Mouse (Mus musculus): ENCODE data around the gene Itga2b. TPM values are rescaled to one million over a fixed set of nuclear protein-coding genes. Genes with fewer than 3 reads are reported as not detected.

The Itga2b gene
- polyA plus RNA-seq, 1 experiment from 2014 or later: 2.9 TPM

DNA sequence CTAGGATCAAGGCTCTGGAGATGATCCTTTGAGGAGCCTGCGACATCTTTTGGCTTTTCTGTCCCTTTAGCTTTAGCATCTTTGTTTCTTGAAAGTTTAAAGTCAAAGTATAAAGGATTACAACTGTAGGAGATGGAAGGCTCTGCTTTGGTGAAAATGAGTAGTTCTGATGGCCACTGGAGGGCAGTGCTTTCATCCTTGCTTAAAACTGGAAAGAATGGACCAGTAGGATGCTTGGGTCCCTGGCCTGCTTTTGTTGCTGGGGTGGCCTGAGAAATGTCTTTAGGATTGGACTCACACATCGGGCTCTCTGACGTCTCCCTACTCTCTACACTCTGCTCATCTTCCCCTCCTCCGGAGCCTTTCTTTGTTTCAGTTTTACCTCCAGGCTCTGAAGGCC, 11.0 kb upstream of the Itga2b start:
- Histone ChIP-seq H3K4me3 (no peak overlapping the region), H3K27me3 (no peaks in the 10 kb centered on the region), H3K4me2 (no peak overlapping the region), H3K27ac (no peak overlapping the region), H3K4me1 (no peaks in the 10 kb centered on the region), H3K9ac (no peak overlapping the region), H3K36me3 (ENCODE audit: poor library complexity, severe bottlenecking) (peaks cover 69% of the 10 kb centered on the region), H3K9me3 (replicated peaks) (no peaks in the 10 kb centered on the region)
- no peak for ATAC-seq
- WGBS: 85% methylated on average over 4 of the region's 4 CpGs

DNA sequence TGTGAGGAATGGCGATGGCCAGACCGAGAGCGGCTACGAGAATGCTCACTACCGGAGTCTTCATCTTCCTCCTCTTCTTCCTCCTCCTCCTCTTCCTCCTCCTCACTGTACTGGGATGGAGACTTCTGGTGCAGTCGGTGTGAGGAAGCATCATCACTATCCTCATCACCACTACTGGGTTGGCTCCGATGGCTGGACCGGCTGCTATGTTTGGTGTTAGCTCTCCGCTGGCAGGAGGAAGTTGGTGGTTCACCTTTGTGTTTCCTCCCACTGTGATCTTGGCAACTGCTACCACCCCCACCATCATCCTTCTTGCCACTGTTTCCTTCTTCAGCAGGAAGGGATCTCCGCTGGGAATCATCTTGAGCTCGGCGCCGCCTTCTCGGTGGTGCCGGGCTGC, 10.2 kb upstream of the Itga2b start:
- no peak overlapping the region for H3K4me3 ChIP-seq
- WGBS: 97% methylated on average over 15 of the region's 15 CpGs
- ATAC-seq: no peak

DNA sequence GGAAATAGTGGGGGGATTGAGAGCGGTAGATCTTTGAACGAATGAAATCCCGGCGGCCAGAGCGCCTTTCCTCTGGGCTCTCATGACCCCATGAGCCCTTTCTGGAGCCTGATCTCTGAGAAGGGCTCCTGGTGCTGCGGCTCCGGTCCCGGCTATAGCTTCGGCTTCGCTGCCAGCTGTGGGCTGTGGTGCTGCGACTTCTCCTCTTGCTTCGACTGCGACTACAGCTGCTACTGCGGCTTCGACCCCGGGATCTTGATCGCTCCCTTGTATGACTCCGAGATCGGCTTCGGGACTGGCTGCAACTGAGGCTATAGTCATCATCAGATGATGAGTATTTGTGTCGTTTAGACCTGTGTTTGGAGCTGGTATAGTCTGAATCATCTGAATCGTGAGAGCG, 9.7 kb upstream of the Itga2b start:
- WGBS: 96% methylated on average over 23 of the region's 23 CpGs
- no peaks in the 10 kb centered on the region for H3K9me3 ChIP-seq (replicated peaks)
- no peak overlapping the region for H3K27ac ChIP-seq
- H3K4me1 ChIP-seq: no peaks in the 10 kb centered on the region
- H3K9ac ChIP-seq: no peak overlapping the region
- no peak overlapping the region for H3K4me3 ChIP-seq
- ATAC-seq: no peak
- H3K36me3 ChIP-seq (ENCODE audit: poor library complexity, severe bottlenecking): peaks cover 72% of the 10 kb centered on the region
- H3K27me3 ChIP-seq: no peaks in the 10 kb centered on the region
- H3K4me2 ChIP-seq: no peak overlapping the region

More for the DNA sequence above, 10.2 kb upstream of the Itga2b start:
- Histone ChIP-seq H3K9ac (no peak overlapping the region), H3K27ac (no peak overlapping the region), H3K9me3 (replicated peaks) (no peaks in the 10 kb centered on the region), H3K4me1 (no peaks in the 10 kb centered on the region), H3K4me2 (no peak overlapping the region), H3K36me3 (ENCODE audit: poor library complexity, severe bottlenecking) (peaks cover 72% of the 10 kb centered on the region), H3K27me3 (no peaks in the 10 kb centered on the region)

DNA sequence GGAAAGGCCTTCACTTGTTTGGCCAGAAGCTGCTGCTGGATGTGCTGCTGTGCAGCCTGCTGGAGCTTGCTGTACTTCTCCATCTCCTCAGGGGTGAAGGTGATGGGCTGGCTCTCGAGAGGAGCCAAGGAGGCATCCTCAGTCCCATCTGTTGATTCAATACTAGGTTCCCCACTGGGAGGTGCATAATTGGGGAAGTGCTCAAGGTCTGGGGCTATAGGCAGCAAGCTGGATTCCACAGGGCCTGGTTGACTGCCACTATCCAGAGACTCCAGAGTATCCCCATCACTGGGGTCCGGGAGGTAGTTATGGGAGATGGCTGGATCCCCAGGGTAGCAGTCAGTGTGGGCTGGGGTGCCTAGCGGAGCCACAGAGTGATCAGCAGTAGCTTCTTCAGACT, 8.7 kb upstream of the Itga2b start:
- WGBS: 89% methylated on average over 3 of the region's 3 CpGs
- Histone ChIP-seq H3K36me3 (ENCODE audit: poor library complexity, severe bottlenecking) (peaks cover 71% of the 10 kb centered on the region), H3K27me3 (no peaks in the 10 kb centered on the region), H3K27ac (no peak overlapping the region), H3K4me2 (no peak overlapping the region), H3K9me3 (replicated peaks) (no peaks in the 10 kb centered on the region), H3K9ac (no peak overlapping the region), H3K4me3 (no peak overlapping the region), H3K4me1 (no peaks in the 10 kb centered on the region)
- no peak for ATAC-seq

DNA sequence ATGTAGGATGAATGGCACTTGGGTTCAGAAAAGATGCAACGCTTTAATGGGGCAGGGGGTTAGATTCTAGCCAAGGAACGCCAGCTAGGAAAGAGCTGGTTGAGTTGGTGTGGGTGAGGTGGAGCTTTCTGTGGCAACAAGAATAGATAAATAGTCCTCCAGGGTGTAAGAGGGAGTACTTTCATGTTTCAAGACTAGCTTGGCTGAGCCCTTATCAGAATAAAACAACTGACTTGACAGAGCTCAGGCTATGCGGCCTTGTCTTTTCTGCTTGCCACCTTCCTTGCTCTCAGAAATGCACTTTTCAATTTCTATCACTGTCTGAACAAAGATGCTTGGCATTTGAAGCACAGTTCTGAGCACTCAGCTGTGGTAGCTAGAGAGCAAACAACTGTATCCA, 5.1 kb upstream of the Itga2b start:
- H3K27ac ChIP-seq: no peak overlapping the region
- ATAC-seq: no peak
- no peaks in the 10 kb centered on the region for H3K27me3 ChIP-seq
- no peaks in the 10 kb centered on the region for H3K4me1 ChIP-seq
- no peaks in the 10 kb centered on the region for H3K9me3 ChIP-seq (replicated peaks)
- peaks cover 42% of the 10 kb centered on the region for H3K36me3 ChIP-seq (ENCODE audit: poor library complexity, severe bottlenecking)
- H3K9ac ChIP-seq: no peak overlapping the region
- no peak overlapping the region for H3K4me2 ChIP-seq
- no peak overlapping the region for H3K4me3 ChIP-seq
- 91% methylated on average over 3 of the region's 3 CpGs for WGBS

DNA sequence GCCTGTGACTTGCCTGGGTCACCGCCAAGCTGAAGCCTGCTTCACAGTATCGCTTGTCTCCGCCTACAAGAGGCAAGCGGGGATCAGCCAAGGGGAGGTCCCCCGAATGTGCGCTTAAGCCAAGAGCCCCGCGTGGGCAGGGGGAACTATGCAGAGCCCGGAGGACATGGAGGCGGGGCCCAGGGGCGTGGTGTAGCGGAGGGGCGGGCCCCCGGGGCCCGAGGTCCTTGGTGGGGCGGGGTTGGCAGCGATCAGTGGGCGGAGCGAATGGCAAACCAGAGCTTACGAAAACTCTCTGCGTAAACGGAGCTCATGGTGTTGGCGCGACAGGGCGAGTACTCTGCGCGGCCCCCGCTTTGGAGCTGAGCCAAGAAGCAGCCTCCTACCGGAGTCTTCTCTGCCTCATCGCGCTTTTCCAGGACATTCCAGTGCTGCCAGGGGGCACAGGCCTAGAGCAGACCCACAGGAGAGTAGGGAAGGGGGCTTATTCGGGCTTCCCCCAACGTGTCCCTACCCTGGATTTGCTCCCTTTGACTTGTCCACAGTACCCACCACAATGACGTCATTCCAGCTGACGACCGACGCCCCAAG, 2.8 kb downstream of the Itga2b start:
- Histone ChIP-seq H3K27ac (peak overlapping the region; percentile 40; the same call in 1 of the 2 replicates), H3K4me1 (peaks cover 27% of the 10 kb centered on the region), H3K36me3 (ENCODE audit: poor library complexity, severe bottlenecking) (no peaks in the 10 kb centered on the region), H3K27me3 (peaks cover 3% of the 10 kb centered on the region; the same call in 1 of the 2 replicates), H3K9ac (peak overlapping the region; percentile 41), H3K9me3 (replicated peaks) (no peaks in the 10 kb centered on the region), H3K4me2 (peak overlapping the region; percentile 66), H3K4me3 (peak overlapping the region; percentile 42)
- peak; percentile 90 for ATAC-seq
- WGBS: under 1% methylated on average over 37 of the region's 37 CpGs

DNA sequence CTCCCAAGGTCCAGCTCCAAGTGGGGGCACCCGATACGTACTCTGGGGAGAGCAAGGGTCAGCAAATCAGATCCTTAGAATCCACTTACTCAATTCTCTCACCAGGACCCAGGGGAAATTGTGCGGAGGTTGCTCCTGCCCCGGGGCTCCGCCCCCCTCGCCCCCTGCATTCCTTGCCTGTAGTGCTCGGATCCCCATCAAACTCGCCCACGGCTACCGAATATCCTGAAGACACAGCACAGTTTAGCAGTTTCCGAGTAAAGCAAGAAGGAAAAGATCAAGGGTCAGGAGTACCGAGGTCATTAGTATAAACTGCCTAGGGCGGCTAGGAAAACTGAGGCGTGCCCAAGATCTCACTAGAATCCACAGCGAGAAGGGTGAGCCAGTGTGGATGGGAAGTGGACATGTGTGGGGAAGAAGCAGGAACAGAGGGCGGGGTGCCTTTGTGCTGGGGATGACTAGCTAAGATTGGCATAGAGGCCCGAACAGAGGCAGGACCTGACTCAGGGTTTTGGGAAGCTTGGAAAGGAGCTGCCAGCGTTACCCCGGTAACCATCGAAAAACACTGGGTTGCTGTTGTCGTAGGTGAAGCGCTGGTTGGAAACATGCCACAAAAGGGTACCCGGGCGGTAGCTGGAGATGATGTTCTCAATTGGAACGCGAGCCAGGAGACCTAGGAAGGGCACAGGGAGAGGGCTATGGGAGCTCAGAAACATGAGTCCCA, 4.0 kb downstream of the Itga2b start:
- Histone ChIP-seq H3K9me3 (replicated peaks) (no peaks in the 10 kb centered on the region), H3K36me3 (ENCODE audit: poor library complexity, severe bottlenecking) (no peaks in the 10 kb centered on the region), H3K27me3 (peaks cover 3% of the 10 kb centered on the region; the same call in 1 of the 2 replicates), H3K4me3 (no peak overlapping the region), H3K4me2 (peak overlapping the region; percentile 66), H3K27ac (0 out of 2 replicates have a peak overlapping the region, but pooled peaks have one; percentile 15), H3K4me1 (peaks cover 27% of the 10 kb centered on the region), H3K9ac (no peak overlapping the region)
- WGBS: 6% methylated on average over 26 of the region's 26 CpGs
- peak; percentile 29 for ATAC-seq

DNA sequence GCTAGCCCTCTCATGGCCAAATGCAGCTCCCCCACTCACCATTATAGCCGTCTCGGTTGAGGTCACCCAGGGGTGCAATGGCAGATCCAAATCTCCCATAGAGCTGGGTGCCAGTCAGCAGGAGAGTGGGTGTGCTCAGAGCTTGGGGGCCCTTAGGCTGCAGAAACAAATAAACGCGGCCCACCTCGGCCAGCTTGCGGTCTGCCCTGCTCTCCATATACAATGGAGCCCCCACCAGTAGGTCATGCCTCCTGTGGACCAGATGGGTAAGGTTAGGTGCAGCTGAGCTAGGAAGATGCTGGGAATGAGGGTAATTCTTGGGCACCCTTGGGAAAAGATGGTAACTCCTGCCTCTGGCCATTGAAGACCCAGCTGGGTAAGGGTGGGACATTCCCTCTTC, 5.0 kb downstream of the Itga2b start:
- no peak overlapping the region for H3K4me3 ChIP-seq
- 92% methylated on average over 6 of the region's 6 CpGs for WGBS
- H3K27ac ChIP-seq: no peak overlapping the region
- ATAC-seq: no peak
- H3K27me3 ChIP-seq: peaks cover 11% of the 10 kb centered on the region; the same call in 1 of the 2 replicates
- no peak overlapping the region for H3K9ac ChIP-seq
- H3K36me3 ChIP-seq (ENCODE audit: poor library complexity, severe bottlenecking): no peaks in the 10 kb centered on the region
- H3K9me3 ChIP-seq (replicated peaks): no peaks in the 10 kb centered on the region
- no peak overlapping the region for H3K4me2 ChIP-seq
- peaks cover 27% of the 10 kb centered on the region for H3K4me1 ChIP-seq

DNA sequence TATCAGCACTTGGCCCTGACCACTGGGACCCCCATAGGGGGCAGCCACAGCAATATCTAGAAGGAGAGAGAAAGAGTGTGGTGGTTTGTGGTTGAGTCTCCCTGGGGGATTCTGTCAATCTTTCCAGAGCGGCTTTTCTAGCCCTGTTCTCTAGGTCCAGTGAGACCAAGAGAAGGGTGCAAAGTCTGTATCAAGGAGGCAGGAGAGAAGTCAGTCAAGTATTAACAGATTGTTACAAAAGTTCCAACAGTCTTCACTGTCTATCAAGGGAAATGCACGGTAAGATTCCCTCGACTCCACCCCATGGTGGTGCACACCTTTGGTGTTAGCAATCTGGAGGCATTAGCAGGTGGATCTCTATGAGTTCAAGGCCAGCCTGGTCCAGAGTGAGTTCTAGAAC, 8.2 kb downstream of the Itga2b start:
- no peak overlapping the region for H3K4me2 ChIP-seq
- no peak overlapping the region for H3K9ac ChIP-seq
- no peak overlapping the region for H3K27ac ChIP-seq
- no peak overlapping the region for H3K4me3 ChIP-seq
- no peaks in the 10 kb centered on the region for H3K36me3 ChIP-seq (ENCODE audit: poor library complexity, severe bottlenecking)
- H3K4me1 ChIP-seq: peaks cover 14% of the 10 kb centered on the region
- H3K9me3 ChIP-seq (replicated peaks): no peaks in the 10 kb centered on the region
- ATAC-seq: no peak
- 84% methylated on average over 3 of the region's 3 CpGs for WGBS
- peaks cover 27% of the 10 kb centered on the region for H3K27me3 ChIP-seq

DNA sequence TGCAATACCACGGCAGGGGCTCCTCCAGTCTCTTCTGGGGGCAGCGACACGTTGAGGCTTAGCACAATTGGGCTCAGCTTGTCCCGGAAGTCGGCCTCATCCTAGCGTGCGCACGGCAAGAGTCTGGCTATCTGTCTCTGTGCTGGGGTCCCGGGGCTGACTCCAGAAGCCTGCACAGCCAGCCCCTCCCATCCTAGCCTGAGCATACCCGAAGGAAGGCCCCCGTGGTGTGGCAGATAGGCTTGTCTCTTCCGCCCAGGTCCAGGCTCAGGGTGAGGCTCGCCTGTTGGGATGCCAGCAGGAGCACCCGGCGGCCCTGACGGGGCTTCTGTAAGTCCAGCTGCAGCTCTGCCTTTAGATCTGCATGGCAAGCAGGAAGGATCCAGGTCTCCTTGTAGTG, 9.4 kb downstream of the Itga2b start:
- H3K36me3 ChIP-seq (ENCODE audit: poor library complexity, severe bottlenecking): no peaks in the 10 kb centered on the region
- WGBS: 63% methylated on average over 16 of the region's 16 CpGs
- H3K27me3 ChIP-seq: peaks cover 29% of the 10 kb centered on the region
- H3K27ac ChIP-seq: no peak overlapping the region
- no peak overlapping the region for H3K9ac ChIP-seq
- H3K4me1 ChIP-seq: peaks cover 11% of the 10 kb centered on the region
- ATAC-seq: no peak
- no peak overlapping the region for H3K4me3 ChIP-seq
- H3K4me2 ChIP-seq: no peak overlapping the region
- no peaks in the 10 kb centered on the region for H3K9me3 ChIP-seq (replicated peaks)

DNA sequence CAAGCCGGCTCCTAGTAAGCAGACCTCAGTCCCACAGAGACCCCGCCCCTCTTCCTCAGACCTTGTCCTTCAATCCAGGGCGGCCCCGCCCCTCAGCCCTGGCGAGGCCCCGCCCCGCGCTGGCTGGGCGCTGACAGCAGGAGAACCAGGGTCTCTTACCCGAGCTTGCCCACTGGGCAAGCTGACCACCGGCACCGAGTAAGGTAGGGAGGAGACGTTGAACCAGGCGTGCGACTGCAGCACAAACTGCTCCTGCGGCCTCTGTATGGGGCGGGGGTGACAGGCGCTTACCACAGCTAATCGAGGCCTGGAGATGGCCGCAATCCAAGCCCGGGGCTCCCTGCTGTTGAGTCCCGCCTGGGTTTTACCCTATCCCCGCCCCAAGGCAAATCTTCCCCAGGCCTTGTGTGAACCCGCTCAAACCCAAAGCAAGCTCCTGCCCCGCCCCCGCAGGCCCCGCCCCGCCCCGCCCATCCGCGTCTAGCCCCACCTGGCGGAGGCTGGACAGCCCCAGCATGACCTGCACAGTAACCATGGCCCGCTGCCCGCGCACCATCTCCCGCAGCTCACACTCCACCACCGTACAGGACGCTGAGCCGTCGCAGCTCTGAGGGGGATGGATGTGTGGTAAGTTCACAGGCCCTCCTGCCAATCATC, 14.1 kb downstream of the Itga2b start:
- peak; percentile 90 for ATAC-seq
- H3K4me2 ChIP-seq: peak overlapping the region; percentile 81
- H3K9me3 ChIP-seq (replicated peaks): no peaks in the 10 kb centered on the region
- H3K4me1 ChIP-seq: peaks cover 17% of the 10 kb centered on the region
- 1% methylated on average over 40 of the region's 40 CpGs for WGBS
- no peak overlapping the region; the same call in 1 of the 2 replicates for H3K27ac ChIP-seq
- no peaks in the 10 kb centered on the region for H3K36me3 ChIP-seq (ENCODE audit: poor library complexity, severe bottlenecking)
- H3K9ac ChIP-seq: peak overlapping the region; percentile 56
- peaks cover 45% of the 10 kb centered on the region for H3K27me3 ChIP-seq
- H3K4me3 ChIP-seq: peak overlapping the region; percentile 48

DNA sequence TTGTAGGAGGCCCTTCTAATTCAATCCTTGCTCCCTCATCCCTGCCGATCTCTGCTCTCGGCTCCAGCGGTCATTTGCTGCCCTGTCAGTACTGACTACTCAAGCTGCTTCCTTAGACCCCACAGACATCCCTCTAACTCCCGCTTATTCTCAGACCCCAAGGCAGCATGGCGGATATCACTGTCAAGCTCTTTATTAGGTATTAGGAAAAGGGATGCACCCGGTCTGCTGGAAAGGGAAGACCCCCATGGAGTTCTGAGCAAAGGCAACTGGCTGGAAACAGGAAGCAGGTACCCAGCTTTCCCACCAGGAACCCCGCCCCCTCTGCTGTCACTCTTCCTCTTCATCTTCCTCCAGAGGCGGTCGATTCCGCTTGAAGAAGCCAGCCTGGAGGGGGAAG, 16.8 kb downstream of the Itga2b start:
- H3K4me3 ChIP-seq: no peak overlapping the region
- H3K36me3 ChIP-seq (ENCODE audit: poor library complexity, severe bottlenecking): no peaks in the 10 kb centered on the region
- H3K4me2 ChIP-seq: no peak overlapping the region
- no peak for ATAC-seq
- H3K27ac ChIP-seq: no peak overlapping the region
- H3K4me1 ChIP-seq: peaks cover 23% of the 10 kb centered on the region
- peaks cover 56% of the 10 kb centered on the region for H3K27me3 ChIP-seq
- H3K9me3 ChIP-seq (replicated peaks): no peaks in the 10 kb centered on the region
- no peak overlapping the region for H3K9ac ChIP-seq
- 24% methylated on average over 10 of the region's 10 CpGs for WGBS

Measured in forebrain, embryonic 13.5 days (tissue).